Mouse (Mus musculus) granulocyte monocyte progenitor cell, adult 5-6 weeks (primary cell): ENCODE results near the gene Phkb. TPM values are rescaled to one million over a fixed set of nuclear protein-coding genes. Genes with fewer than 3 reads are reported as not detected.
"Not testable (repeated sequence)": the region's sequence is repeated elsewhere in the genome, so short reads cannot be mapped to it uniquely, and the experiment has no call there.

ENCODE experiments used
- ATAC-seq: replicated peaks from 2 replicates; pipeline ENCODE4 v1.8.0; 2016; ENCODE audit warnings: mild to moderate bottlenecking, moderate TSS enrichment, inconsistent platforms; ENCODE audit not compliant: poor library complexity, severe bottlenecking
- total RNA-seq, 2 experiments: library from RNA; stranded (forward) in 1 of 2; stranded (reverse) in 1 of 2; fragments of 200-712, 200-1000 nt in 1 of 2; fragments of >200 nt in 1 of 2; fragmentation: Nextera tagmentation in 1 of 2; gene quantifications; 2 replicates each; pipeline ENCODE4 v1.2.3; 2014 to 2017

The Phkb gene
- total RNA-seq (2014; fragmentation: Nextera tagmentation) (77.5 and 92.9 TPM in 2 replicates), total RNA-seq (2017) (54.0 and 68.0 TPM in 2 replicates)

DNA sequence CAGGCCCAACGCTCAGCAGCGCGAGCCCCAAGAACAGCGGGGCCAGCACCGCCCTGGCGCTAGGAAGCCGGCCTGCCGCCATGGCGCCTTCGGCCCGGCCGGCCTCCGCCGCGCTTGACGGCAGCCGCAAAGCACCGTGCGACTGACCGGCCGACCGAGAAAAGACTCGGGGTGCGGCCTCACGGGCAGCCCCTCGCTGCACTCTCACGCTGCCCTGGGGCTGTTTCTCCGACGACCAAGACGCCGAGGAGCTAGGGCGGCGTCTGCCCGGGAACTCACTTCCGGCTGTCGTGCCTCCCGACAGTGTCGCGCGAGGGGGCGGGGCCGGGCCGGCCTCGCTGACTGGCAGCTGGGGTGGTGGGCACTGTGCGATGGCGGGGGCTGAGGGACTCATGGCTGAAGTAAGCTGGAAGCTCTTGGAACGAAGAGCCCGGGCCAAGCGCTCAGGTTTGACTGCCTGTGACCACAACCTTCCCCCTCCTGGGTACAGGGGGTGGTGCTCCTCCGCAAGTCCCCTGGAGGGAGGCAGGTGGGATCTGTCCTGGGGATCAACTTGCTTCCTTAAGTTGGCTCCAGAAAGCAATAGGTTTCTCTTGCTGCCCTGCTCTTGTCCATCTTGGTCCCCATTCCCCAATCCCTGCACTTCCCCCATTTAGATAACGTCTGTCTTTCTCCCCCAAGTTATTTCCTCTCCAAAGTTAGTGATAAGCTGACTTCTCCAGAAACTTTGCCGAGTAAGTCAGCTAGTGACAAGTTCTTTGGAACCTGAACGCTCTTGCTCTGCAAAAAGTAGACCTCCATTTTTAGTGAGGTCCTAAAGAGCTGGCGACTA, at the start of gene Phkb, which contains the start of gene Itfg1:
Gene Phkb (plus strand): TSS at position 303 of the 832 bp plus-strand sequence.
Gene Itfg1 (minus strand): TSS at position 265 of the 832 bp plus-strand sequence.
- peak; percentile 89 for ATAC-seq

DNA sequence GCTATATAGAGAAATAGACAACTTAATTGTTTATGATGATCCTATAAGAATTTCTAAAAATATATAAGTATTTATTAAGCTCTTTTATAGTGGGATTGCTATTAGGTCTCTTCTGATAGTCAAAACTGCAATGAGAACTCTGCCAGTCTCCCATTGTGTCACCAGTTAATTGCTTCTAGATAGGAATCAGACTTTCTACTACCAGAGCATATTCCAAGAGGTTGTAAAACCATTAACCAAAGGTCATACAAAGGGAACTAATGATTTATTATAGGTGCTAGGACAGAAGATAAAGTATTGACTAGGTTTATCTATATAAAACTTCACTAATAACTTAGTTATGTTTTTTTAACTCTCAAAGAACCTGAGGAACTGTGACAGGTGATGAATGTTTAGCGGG, 44.4 kb upstream of the Phkb start:
- ATAC-seq, result not testable (repeated sequence)

DNA sequence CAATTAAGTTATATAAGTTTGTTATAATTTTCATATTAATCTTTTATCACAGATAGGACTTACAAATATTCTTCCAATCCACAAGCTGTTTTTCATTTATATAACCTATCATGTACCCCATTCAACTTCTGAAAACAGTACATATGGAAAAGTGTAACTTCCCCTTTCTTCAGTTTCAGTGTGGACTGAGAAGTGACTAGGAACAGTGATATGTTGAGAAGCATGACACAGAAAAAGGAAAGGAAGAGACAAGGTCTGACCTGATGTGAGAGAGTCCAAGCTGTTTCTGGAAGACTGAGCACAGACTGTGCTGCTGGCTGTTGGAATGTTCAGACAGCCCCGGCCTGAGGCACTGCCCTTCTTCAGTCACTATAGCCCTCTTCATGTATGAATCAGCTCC, 40.6 kb upstream of the Phkb start:
- peak; percentile 92 for ATAC-seq

DNA sequence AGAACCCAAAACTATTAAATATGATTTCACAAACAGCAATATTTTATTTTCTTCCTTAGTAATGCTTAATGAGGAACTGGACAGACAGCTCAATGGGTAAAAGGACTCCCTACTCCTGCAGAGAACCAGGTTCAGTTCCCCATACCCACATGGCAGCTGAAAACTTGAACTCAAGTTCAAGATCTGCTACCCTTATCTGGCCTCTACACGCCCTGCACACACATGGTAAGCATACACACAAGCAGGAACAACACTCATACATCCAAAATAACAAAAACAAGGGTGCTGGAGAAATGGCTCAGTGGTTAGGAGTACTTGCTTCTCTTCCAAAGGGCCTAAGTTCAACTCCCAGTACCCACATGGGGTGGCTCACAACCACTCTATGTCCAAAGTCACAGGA, 39.4 kb upstream of the Phkb start:
- ATAC-seq, result peak; percentile 30; the same call in 1 of the 2 replicates

DNA sequence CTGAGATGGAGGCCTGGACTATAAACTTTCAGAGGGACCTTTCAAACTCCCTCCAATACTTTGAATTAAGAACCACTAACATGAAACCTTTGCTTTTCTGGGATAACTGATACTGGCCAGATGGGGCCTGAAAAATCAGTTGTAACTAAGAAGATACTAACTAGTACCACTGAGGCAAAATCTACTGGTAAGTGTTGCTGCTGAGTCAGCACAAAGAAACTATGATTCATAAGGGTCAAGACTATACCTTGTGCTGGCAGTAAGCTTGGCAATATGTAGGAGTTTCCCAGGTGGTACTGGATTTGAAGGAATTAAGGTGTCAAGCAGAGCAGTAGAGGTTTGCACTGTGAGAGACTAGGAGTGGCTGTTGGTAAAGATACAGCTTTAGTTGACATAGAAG, 27.1 kb upstream of the Phkb start:
- no peak for ATAC-seq

DNA sequence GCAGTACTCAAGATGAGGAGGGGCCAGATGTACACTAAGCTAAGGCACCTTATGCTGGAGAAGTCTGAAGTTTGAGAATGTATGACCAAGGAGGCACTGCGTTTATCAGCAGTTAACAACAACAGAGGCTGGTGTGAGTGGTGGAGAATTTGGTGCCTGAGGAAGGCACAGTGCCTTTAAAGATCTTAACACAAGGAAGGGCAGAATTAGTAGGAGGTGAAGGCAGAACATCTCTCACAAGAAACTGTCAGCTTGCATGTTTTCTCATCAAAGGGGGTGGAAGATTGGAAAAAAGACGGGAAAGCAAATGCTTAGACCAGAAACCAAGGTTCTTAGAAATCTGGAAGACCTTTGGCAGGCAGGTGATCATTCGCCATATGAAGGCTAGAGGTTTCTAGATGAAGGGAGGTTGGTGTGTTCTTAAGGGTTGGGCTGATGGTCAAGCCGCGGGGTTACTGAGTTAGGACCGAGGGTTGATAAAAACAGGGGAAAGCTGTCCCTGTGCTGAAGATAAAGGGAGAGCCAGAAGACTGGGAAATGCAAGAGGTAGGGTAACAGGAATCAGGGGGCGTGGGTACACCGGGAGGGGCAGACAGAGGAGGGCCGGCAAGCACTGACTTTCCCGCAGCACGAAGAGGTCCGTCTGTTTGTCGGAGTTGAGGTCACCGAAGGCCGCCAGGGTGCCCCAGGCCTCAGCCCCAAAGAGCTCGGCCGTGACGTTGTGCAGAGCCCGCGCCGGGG, 673 bp upstream of the Phkb start:
- ATAC-seq, result no peak

DNA sequence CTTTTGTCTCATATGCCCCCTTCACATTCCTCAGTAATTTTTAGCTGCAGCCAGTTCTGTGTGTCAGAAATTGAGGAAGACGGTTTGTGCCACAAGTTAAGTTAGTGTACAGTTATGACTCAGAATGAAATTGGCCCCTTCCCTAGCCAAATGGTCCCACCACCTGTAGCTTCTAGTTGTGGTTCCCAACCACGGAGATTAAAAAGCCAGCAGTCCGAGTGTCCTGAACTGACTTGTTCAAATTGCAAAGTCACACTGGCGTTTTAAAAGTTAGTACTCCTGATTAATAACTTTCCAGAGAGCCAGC, 683 bp downstream of the Phkb start:
- ATAC-seq, result peak; percentile 67

DNA sequence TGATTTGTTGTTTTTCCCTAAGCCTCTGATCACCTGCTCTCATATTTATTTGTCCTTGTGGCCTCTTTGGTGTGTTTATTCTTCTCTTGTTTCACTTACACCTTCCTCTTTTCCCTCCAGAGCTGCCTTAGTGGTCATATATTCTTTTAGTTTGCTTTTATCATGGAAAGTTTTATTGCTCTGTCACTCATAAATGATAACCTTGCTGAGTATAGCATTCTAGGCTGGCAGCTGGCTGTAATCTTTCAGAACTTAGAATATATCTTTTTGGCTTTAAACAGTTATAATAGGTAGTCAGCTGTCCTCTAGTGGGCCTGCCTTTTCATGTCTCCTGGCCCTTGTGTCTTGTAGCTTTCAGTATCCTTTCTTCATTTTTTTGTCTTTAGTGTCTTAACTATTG, 5.1 kb downstream of the Phkb start:
- ATAC-seq, result no peak

DNA sequence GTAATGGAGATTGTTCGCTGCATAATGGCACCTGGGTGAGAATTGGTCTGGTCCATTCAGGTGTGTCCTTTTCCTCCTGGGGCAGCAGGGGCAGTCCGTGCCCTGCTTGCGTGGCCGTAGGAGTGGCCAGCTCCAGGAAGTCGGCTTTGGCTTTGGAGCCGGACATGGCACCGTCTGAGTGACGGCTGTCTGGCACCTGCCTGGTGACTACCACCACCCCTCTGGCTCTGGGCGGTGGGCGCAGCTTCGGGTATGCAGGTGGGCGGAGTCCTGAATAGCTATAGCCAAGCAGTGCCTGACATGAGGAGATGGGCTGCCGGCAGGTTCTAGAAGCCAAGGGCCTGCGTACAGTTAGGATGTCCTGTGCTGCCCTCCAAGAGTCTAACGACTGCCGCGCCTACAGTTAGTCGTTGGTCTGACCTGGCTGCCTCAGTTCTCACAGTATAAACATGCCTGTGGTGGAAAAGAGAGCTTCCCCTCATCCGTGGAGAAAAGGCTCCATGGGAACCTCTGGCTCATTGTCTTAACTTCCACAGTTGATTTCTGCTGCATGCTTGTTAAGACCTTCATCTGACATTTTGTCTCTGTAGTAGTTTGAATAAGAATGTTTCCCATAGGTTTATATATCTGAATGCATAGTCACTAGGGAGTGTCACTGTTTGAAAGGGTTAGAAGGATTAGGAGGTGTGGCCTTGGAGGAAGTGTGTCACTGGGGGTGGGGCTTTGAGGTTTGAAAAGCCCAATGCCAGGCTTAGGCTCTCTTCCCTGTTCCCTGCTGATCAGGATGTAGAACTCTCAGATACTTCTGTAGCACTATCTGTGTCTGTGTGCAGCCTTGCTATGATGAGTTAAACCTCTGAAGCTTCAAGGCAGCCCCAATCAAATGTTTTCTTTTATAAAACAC, 13.7 kb downstream of the Phkb start:
- peak; percentile 37; the same call in 1 of the 2 replicates for ATAC-seq

DNA sequence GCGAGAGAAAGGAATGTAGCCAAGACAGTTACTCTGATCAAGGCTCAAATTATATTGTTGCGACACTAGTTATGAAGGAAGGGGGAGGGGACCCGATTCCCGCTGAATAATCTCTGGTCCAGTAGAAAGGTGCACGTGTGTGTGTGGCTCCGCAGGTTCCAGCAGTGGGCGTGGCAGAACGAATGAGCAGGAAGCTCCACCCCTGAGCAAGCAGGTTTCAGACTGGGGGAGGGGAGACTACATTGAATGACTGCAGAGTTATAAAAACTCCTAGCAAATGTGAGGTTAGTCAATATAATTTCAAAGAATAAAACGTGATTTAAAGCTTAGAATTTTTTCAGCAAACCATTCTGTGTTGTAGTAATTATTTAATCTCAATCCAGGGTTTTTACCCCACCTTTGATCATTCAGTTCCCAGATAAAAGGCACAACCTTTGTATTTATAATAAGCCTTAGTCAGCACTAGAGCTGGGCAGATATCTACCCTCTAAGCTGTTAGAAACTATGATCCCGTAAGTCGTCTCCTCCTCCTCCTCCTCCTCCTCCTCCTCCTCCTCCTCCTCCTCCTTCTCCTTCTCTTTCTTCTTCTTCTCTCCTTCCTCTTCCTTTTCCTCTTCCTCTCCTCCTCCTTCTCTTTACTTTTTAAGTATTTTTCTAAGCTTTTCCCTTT, 16.6 kb downstream of the Phkb start:
- ATAC-seq, result not testable (repeated sequence)

DNA sequence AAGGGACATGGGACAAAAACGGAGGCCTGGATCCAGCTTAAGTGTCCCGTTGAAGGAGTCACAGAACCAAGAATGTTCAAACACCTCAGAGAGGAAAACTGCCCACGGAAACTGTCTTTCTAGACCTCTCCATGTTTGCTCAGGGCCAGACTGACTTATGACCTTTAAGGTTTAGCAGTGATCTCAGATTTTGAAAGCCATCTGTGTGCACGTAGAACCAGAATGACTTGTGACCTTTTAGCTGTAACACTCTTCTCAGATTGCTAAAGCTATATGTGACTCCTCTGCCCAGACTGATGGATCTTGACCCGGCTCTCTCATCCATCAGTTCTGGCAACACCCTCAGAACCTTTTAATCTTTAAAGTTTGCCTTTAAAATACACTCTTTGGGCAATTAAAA, 19.9 kb downstream of the Phkb start:
- no peak for ATAC-seq

DNA sequence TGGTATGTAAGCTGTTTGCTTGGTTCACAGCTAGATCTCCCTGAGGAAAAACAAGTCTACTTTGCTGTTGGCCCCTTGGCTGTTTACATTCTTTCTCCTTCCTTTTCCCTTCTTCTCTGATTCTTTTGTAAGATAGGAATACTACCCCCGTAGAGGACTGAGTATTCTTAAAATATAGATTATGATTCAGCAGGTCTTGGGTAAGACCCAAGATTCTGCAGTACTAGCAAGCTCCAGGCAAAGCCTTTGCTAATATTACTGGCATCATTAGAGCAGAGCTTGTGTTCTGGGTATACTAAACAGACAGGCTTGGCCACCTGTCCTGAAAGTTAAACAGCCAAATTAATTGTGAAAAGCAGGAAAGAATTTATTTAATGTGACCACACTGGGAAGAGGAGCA, 21.6 kb downstream of the Phkb start:
- ATAC-seq, result no peak

DNA sequence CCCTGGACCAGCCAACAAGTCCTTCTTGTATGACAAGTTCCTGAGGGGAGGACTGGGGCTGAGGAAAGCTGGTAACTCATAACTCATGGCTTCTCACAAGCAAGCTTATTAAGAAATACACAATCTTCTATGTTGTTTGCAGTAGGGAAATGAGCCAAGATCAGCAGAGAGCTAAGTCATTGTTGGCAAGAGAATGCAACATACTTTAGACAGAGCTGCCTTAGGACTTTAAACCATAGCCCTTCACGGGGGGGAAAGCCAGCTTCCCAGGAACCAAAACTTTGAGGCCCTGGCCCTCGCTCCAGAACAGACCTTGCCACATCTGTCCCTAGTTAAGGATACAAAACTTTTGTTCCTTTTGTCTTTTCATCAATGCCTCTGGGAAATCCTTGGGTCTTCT, 30.9 kb downstream of the Phkb start:
- no peak for ATAC-seq

DNA sequence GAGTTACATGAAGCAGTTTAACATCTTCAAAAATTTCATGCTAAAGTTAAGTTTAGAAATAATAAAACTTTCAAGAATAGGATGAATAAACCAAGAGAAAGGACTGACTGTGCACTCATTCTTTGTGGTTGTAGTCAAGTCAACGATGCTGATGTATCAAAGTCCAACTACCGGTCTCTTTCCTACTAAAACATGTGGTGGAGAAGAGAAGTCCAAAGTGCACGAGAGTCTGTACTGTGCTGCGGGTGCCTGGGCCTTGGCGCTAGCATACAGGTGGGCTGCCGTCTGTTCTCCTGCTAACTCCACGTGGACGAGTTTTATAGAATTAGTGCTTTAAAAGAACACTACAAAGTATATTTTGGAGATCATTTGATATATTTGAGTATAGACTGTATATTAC, 37.2 kb downstream of the Phkb start:
- no peak for ATAC-seq

DNA sequence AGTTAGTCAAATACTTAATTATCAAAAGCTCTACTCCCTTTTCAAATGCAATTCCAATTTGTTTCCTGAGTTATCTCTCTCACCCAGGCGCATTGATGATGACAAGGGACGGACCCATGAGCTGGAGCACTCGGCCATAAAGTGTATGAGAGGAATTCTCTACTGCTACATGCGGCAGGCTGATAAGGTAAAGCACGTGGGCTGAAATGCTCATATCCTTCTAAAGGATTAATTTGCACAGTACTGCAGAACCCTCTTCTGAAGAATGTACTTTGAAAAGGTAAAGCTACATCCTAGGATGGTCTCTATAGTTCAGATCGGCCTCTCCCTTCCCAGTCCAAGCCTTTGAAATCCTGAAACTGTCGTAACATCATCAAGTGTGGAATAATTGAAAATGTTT, 38.9 kb downstream of the Phkb start:
- ATAC-seq, result no peak

DNA sequence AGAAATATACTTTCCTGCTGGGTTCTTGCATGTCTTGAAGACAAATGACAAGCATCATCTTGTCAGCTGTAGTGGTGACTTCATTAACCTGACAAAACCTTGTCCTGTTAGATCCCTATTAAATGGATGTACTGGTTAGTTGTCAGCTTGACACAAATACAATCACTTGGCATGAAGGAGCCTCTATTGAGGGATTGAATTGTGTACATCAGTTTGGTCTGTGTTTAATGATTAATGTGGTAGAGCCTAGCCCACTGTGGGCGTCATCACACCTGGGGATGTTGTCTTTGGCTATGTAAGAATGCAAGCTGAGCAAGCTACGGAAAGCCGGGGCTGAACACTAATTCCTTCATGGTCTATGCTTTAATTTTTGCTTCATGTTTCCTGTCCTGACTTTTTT, 44.1 kb downstream of the Phkb start:
- no peak for ATAC-seq

DNA sequence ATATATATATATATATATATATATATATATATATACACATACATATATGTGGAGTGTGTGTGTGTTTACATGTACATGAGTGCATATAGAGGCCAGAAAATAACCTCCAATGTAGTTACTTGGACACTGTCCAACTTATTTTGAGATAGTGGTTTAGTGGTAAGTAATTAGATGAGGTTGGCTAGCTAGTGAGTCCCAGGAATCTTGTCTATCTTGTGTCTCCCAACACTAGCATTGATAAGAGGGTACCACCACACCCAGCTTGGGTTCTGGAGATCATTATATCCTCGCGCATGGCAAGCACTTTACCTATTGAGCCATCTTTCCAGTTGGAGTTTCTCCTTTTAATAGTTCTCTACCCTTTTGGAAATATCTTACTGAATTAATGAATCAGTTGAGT, 56.9 kb downstream of the Phkb start:
- no peak for ATAC-seq

DNA sequence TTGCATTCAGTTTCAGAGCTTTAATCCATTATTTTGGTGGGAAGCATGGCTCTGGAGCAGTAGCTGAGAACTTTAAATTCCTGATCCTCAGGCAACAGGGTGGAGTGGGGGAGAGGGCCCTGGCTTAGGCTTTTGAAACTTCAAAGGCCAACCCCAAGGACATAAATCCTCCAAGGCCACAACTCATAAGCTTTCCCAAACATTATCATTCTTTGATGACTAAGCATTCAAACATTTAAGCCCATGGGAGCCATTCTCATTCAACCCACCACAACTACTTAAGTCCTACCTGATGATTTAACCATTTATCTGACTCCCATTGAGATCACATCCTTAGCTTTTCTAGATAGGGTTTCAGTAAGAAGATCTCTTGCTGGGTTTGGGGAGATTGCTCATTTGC, 84.2 kb downstream of the Phkb start:
- ATAC-seq, result no peak

DNA sequence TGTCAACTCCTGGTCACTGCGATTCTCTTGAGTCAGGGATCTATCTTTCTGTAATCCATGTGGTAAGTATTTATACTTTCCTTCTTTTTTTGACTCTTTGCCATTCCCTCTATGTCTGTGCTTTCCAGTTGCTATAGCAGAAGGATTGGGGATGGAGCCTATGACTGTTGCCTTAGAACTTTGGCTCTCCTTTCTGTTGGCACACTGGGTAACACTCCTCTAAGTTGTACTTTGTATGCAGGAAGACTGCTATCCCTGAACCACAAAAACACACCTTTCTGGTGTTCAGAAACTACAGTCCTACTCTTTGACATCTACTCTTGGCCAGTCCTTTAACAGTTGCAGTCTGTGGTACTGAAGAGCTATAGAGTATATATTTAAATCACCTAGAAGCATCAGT, 84.8 kb downstream of the Phkb start:
- ATAC-seq, result no peak

DNA sequence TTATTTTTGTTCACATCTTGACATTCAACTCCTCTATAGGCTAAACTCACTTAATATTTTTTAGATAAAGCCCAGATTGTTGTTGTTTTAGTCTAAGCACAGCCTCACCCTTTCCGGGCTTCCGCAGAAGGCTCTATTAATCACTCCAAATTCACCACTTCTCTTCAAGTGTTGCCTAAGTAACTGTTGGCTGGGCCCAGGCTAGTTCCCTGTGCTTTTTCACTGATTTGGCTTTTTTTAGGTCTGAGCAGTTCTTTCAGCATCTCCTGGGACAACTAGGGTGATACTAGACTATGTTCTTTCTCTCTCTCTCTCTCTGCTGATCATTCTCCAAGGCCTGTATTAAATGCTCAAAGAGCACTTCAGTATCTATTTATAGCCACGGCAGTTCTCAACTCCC, 85.3 kb downstream of the Phkb start:
- no peak for ATAC-seq
